ENCODE assay signal across 8 mouse cellular contexts in genomic region chr8:4779254-4780055, GRCm38 (mm10). TPM values are rescaled to one million over a fixed set of nuclear protein-coding genes. Genes with fewer than 3 reads are reported as not detected.
DNase-seq lines count a peak whose midpoint lies in the region; ATAC-seq and TF ChIP-seq lines count a peak whose summit lies in the region.

TSS of gene Shcbp1 (minus strand) at chr8:4779567.

- 4% methylated on average over 29 of the region's 29 CpGs for WGBS in bone marrow, adult 2 months
- WGBS in embryonic facial prominence, embryonic 15.5 days, result 4% methylated on average over 29 of the region's 29 CpGs
- WGBS in limb, embryonic 14.5 days, result 3% methylated on average over 29 of the region's 29 CpGs
- WGBS in midbrain, postnatal 0 days, result 7% methylated on average over 29 of the region's 29 CpGs

- peak within 1 kb of the TSS; percentile 3; the same call in 1 of the 2 replicates for H3K27ac ChIP-seq in bone marrow, adult 2 months (ENCODE audit: control insufficient read depth, insufficient read depth, low read depth, low read length, poor library complexity)
- no peak within 1 kb of the TSS for H3K27ac ChIP-seq in embryonic facial prominence, embryonic 15.5 days (replicated peaks)
- H3K27ac ChIP-seq in limb, embryonic 14.5 days (replicated peaks; ENCODE audit: low read depth, low read length), result no peak within 1 kb of the TSS
- H3K27ac ChIP-seq in midbrain, postnatal 0 days (ENCODE audit: low read depth, low read length), result no peak within 1 kb of the TSS

- H3K4me2 ChIP-seq in embryonic facial prominence, embryonic 15.5 days (replicated peaks), result peak within 1 kb of the TSS; percentile 85
- H3K4me2 ChIP-seq in limb, embryonic 14.5 days (replicated peaks; ENCODE audit: low read depth, low read length, severe bottlenecking), result peak within 1 kb of the TSS; percentile 54
- H3K4me2 ChIP-seq in midbrain, postnatal 0 days (ENCODE audit: low read depth, low read length, poor library complexity, severe bottlenecking), result peak within 1 kb of the TSS; percentile 94

- no peaks in the 10 kb centered on the region for H3K9me3 ChIP-seq in embryonic facial prominence, embryonic 15.5 days (replicated peaks)
- no peaks in the 10 kb centered on the region for H3K9me3 ChIP-seq in limb, embryonic 14.5 days (ENCODE audit: control insufficient read depth, low read length)
- no peaks in the 10 kb centered on the region for H3K9me3 ChIP-seq in midbrain, postnatal 0 days (ENCODE audit: low read length)

- H3K4me1 ChIP-seq in bone marrow, adult 2 months (ENCODE audit: control insufficient read depth, insufficient read depth, low read length), result peaks cover 2% of the 10 kb centered on the region; the same call in 1 of the 2 replicates
- peaks cover 10% of the 10 kb centered on the region for H3K4me1 ChIP-seq in embryonic facial prominence, embryonic 15.5 days
- H3K4me1 ChIP-seq in limb, embryonic 14.5 days (ENCODE audit: control insufficient read depth, insufficient read depth, low read length), result peaks cover 7% of the 10 kb centered on the region
- no peaks in the 10 kb centered on the region for H3K4me1 ChIP-seq in midbrain, postnatal 0 days (ENCODE audit: insufficient read depth, low read length)

- DNase-seq in 416B (ENCODE audit: low read depth), result peak; percentile 98
- peak; percentile 91 for DNase-seq in heart, adult 8-10 months (ENCODE audit: low spot score)
- DNase-seq in kidney, adult 9 months, result peak; percentile 96
- peak; percentile 98 for DNase-seq in limb, embryonic 14.5 days (ENCODE audit: low spot score)
- peak; percentile 98 for DNase-seq in midbrain, postnatal 0 days (ENCODE audit: low spot score)
- peak; percentile 80 to 89 for DNase-seq in spleen, postnatal 14 days (ENCODE audit: low spot score in 2 of 2)

- H3K36me3 ChIP-seq in embryonic facial prominence, embryonic 15.5 days, result no peaks in the 10 kb centered on the region
- no peaks in the 10 kb centered on the region for H3K36me3 ChIP-seq in limb, embryonic 14.5 days (ENCODE audit: control insufficient read depth, insufficient read depth, low read length)
- no peaks in the 10 kb centered on the region for H3K36me3 ChIP-seq in midbrain, postnatal 0 days (ENCODE audit: insufficient read depth, low read length)

- H3K27me3 ChIP-seq in embryonic facial prominence, embryonic 15.5 days, result no peaks in the 10 kb centered on the region
- H3K27me3 ChIP-seq in limb, embryonic 14.5 days (ENCODE audit: control insufficient read depth, insufficient read depth, low read length), result no peaks in the 10 kb centered on the region
- H3K27me3 ChIP-seq in midbrain, postnatal 0 days (ENCODE audit: insufficient read depth, low read length), result no peaks in the 10 kb centered on the region

- ATAC-seq in embryonic facial prominence, embryonic 15.5 days (ENCODE audit: insufficient number of reproducible peaks, low FRiP score, low TSS enrichment, low read depth), result peak; percentile 63; the same call in 1 of the 2 replicates
- peak; percentile 95 for ATAC-seq in limb, embryonic 14.5 days (ENCODE audit: low FRiP score, low read depth)
- ATAC-seq in midbrain, postnatal 0 days (ENCODE audit: low FRiP score), result peak; percentile 97

- peak within 1 kb of the TSS; percentile 51 for H3K9ac ChIP-seq in embryonic facial prominence, embryonic 15.5 days
- peak within 1 kb of the TSS; percentile 65 for H3K9ac ChIP-seq in limb, embryonic 14.5 days (ENCODE audit: low read depth, low read length, severe bottlenecking)
- no peak within 1 kb of the TSS for H3K9ac ChIP-seq in midbrain, postnatal 0 days (replicated peaks; ENCODE audit: low read length, poor library complexity, severe bottlenecking)

- TF ChIP-seq CTCF in bone marrow, adult 2 months (IDR thresholded peaks at IDR 0.05; ENCODE audit: control insufficient read depth, insufficient read depth, low read length), result peak; percentile 72
- peak; percentile 90 for TF ChIP-seq CTCF in midbrain, postnatal 0 days (IDR thresholded peaks at IDR 0.05)

- TF ChIP-seq POLR2A in bone marrow, adult 2 months (IDR thresholded peaks at IDR 0.05; ENCODE audit: borderline replicate concordance, control insufficient read depth, low read depth, low read length), result no peak
- TF ChIP-seq POLR2A in limb, embryonic 14.5 days (IDR thresholded peaks at IDR 0.05; ENCODE audit: borderline replicate concordance, extremely low read depth, insufficient read depth, insufficient read length), result no peak

- peak within 1 kb of the TSS; percentile 73 for H3K4me3 ChIP-seq in bone marrow, adult 2 months (replicated peaks; ENCODE audit: control insufficient read depth, low read depth, low read length)
- peak within 1 kb of the TSS; percentile 79 for H3K4me3 ChIP-seq in embryonic facial prominence, embryonic 15.5 days (replicated peaks)
- peak within 1 kb of the TSS; percentile 64 for H3K4me3 ChIP-seq in limb, embryonic 14.5 days (replicated peaks; ENCODE audit: low read length)
- peak within 1 kb of the TSS; percentile 52 for H3K4me3 ChIP-seq in midbrain, postnatal 0 days (ENCODE audit: low read depth, low read length)

RNA-seq across cellular contexts. Expression of gene Shcbp1, which starts in this region (rescaled TPM):
- 16.4 and 20.7 TPM in 2 replicates for polyA plus RNA-seq in bone marrow, adult 2 months (2011; ENCODE audit: insufficient read depth, insufficient read length, low replicate concordance, missing spikeins)
- polyA plus RNA-seq in embryonic facial prominence, embryonic 15.5 days (2015; fragmentation: Nextera tagmentation; extraction: Ambion mirVana), result 50.8 and 51.8 TPM in 2 replicates
- total RNA-seq in heart, adult 8-10 months (2022), result under 1 TPM in 3 of 4 experiments, not detected in 1; 0.19 to 0.59 (median 0.49) TPM
- polyA plus RNA-seq in limb, embryonic 14.5 days (2012; rRNA removed), result 26.4 and 34.6 TPM in 2 replicates
- 55.1 and 58.8 TPM in 2 replicates for polyA plus RNA-seq in limb, embryonic 14.5 days (2014; fragmentation: Nextera tagmentation; extraction: Ambion mirVana)
- total RNA-seq in midbrain, postnatal 0 days (2014; rRNA removed), result 2.5 and 2.6 TPM in 2 replicates
- 3.6 and 3.7 TPM in 2 replicates for polyA plus RNA-seq in midbrain, postnatal 0 days (2015; fragmentation: Nextera tagmentation; extraction: Ambion mirVana)

Comparison
In these comparisons a context has a peak if more than half of its experiments do, and no peak if none do; other contexts are left out.
1. Peak in DNase-seq in heart, adult 8-10 months; RNA of the gene not detected or under 1 TPM.